Mouse (Mus musculus) forebrain, embryonic 13.5 days (tissue): Measurements from ENCODE around the gene Hist1h2an. TPM values are rescaled to one million over a fixed set of nuclear protein-coding genes. Genes with fewer than 3 reads are reported as not detected.
"Not testable (repeated sequence)": the region's sequence is repeated elsewhere in the genome, so short reads cannot be mapped to it uniquely, and the experiment has no call there.

Source experiments
- ATAC-seq: fragments of 200-750 bp; cut with Nextera tagmentation; 2 replicates; pipeline ENCODE4 v1.8.0; 2017
- H3K27ac ChIP-seq: fragments of 300-500 bp; sonication (generic); 2 replicates; pipeline ENCODE4 v1.5.1; 2015; ENCODE audit warnings: inconsistent platforms, mild to moderate bottlenecking, moderate library complexity
- H3K27me3 ChIP-seq: fragments of 300-500 bp; sonication (generic); 2 replicates; pipeline ENCODE4 v1.6.1; 2015; ENCODE audit warnings: mild to moderate bottlenecking, inconsistent platforms
- H3K36me3 ChIP-seq: fragments of 300-500 bp; sonication (generic); 2 replicates; pipeline ENCODE4 v1.6.1; 2015; ENCODE audit warnings: mild to moderate bottlenecking, inconsistent platforms; ENCODE audit not compliant: poor library complexity, severe bottlenecking
- H3K4me1 ChIP-seq: fragments of 300-500 bp; sonication (generic); 2 replicates; pipeline ENCODE4 v1.6.1; 2015; ENCODE audit warnings: inconsistent platforms
- H3K4me2 ChIP-seq: fragments of 300-500 bp; sonication (generic); 2 replicates; pipeline ENCODE4 v1.6.1; 2015; ENCODE audit warnings: inconsistent platforms, mild to moderate bottlenecking, moderate library complexity
- H3K4me3 ChIP-seq: fragments of 300-500 bp; sonication (generic); 2 replicates; pipeline ENCODE4 v1.5.1; 2015; ENCODE audit warnings: mild to moderate bottlenecking, inconsistent platforms
- H3K9ac ChIP-seq: fragments of 300-500 bp; sonication (generic); 2 replicates; pipeline ENCODE4 v1.6.1; 2015; ENCODE audit warnings: mild to moderate bottlenecking, inconsistent platforms
- H3K9me3 ChIP-seq: fragments of 300-500 bp; sonication (generic); replicated peaks from 2 replicates; pipeline ENCODE4 v1.6.1; 2016; ENCODE audit warnings: inconsistent platforms
- WGBS: fragments of 180-500 bp; shearing (Covaris S2); methylation state at CpG from one replicate; pipeline ENCODE4 v1.1.7; 2015; 5-methylcytosine and 5-hydroxymethylcytosine counted together
- microRNA-seq: library from miRNA; unstranded; fragments of <30 nt; microRNA quantifications from one replicate; pipeline ENCODE4, GENCODE M21; 2016
- polyA plus RNA-seq: library from polyadenylated mRNA; unstranded; fragments of >200 nt; fragmentation: Nextera tagmentation; extraction: Ambion mirVana; gene quantifications from 2 replicates; pipeline ENCODE4 v1.2.1, GENCODE M21; 2015

The Hist1h2an gene
- polyA plus RNA-seq, 1 experiment from 2014 or later: 12.8 TPM

GRCm38 (mm10) chr13:21750159-21751017 is 36.6 kb downstream of the Hist1h2an start, which contains the start of gene Hist1h4k:
TSS of gene Hist1h4k (minus strand) at chr13:21750505.
- not testable (repeated sequence) for H3K36me3 ChIP-seq, H3K27me3 ChIP-seq, H3K9me3 ChIP-seq
- H3K4me1 ChIP-seq: peaks cover 40% of the 10 kb centered on the region
- peak within 1 kb of the TSS; percentile 62 for H3K4me3 ChIP-seq
- peak; percentile 86 for ATAC-seq
- H3K27ac ChIP-seq: peak within 1 kb of the TSS; percentile 96
- H3K4me2 ChIP-seq: peak within 1 kb of the TSS; percentile 84
- peak within 1 kb of the TSS; percentile 82 for H3K9ac ChIP-seq
- under 1% methylated on average over 41 of the region's 56 CpGs for WGBS

DNA sequence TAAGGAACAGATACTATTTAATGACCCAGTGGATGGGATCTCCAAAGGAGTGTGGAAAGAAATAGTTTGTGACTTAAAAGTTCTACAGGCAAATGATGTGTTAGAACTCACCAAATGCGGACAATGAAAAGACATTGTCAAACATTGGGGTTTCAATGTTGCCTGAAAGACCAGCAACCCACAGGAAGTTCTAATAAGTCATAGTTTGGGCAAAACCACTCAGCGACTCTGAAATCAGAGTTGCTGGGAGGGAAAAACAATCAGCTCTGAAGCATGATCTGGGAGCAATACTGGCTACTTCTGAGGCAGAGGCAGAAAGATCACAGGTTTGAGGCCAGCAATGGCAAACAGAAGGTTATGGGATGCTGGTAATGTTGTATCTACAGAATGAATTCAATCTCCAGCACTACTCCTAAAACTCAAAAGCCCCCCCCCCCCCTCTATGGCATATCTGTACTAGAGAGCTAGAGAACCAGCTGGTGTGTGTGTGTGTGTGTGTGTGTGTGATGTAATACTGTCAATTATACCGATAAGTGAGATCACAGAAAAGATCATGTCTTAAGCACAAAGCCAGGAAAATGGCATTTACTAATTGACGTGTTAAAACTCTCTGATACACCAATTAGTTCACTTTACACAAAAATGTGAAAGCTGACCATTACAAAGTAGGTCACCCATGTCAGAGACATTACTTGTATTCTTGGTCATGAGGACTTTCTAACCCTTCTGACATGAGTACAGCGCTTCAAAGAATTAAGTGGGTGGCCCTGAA is 37.4 kb downstream of the Hist1h2an start:
- Histone ChIP-seq H3K36me3 (no peaks in the 10 kb centered on the region), H3K9ac (peak overlapping the region; percentile 82), H3K4me3 (peak overlapping the region; percentile 62), H3K27me3 (no peaks in the 10 kb centered on the region), H3K27ac (peak overlapping the region; percentile 95), H3K4me1 (peaks cover 35% of the 10 kb centered on the region), H3K4me2 (peak overlapping the region; percentile 84), H3K9me3 (no peaks in the 10 kb centered on the region)
- WGBS: 3% methylated on average over 5 of the region's 5 CpGs
- ATAC-seq: no peak

- WGBS: 90% methylated on average over 1 of the region's 1 CpGs
- Histone ChIP-seq H3K27me3 (no peaks in the 10 kb centered on the region), H3K27ac (no peak overlapping the region), H3K9ac (no peak overlapping the region), H3K36me3 (no peaks in the 10 kb centered on the region), H3K4me2 (no peak overlapping the region), H3K9me3 (no peaks in the 10 kb centered on the region), H3K4me1 (peaks cover 21% of the 10 kb centered on the region), H3K4me3 (no peak overlapping the region)
- ATAC-seq: no peak
These were observed 42.0 kb downstream of the Hist1h2an start for GRCm38 (mm10) chr13:21745006-21745405.

Small RNA genes within 50 kb of the gene (microRNA-seq; reads per million reads assigned to microRNA genes)
- not detected for gene Gm19658
- not detected for gene Gm44346
- gene Gm44454: not detected
- gene Gm44466: not detected

Other genes with a start within 250 kb of the Hist1h2an start
- 0.17 and 0.33 TPM in 2 replicates for gene Olfr1366, start 244.4 kb downstream of the Hist1h2an start, polyA plus RNA-seq
- gene Olfr1535, start 227.3 kb downstream of the Hist1h2an start, polyA plus RNA-seq: not detected in 2 replicates
- not detected in 2 replicates for gene Olfr1364, start 205.5 kb downstream of the Hist1h2an start, polyA plus RNA-seq
- not detected in 2 replicates for gene Olfr1362, start 173.2 kb downstream of the Hist1h2an start, polyA plus RNA-seq
- not detected in 2 replicates for gene Olfr11, start 144.7 kb downstream of the Hist1h2an start, polyA plus RNA-seq
- not detected in 2 replicates for gene Olfr1361, start 123.8 kb downstream of the Hist1h2an start, polyA plus RNA-seq
- gene Olfr1360, start 109.8 kb downstream of the Hist1h2an start, polyA plus RNA-seq: not detected in 2 replicates
- not detected in 2 replicates for gene Olfr1359, start 89.1 kb downstream of the Hist1h2an start, polyA plus RNA-seq
- 1.7 and 4.8 TPM in 2 replicates for gene Hist1h2bl, start 71.1 kb downstream of the Hist1h2an start, polyA plus RNA-seq
- 23.7 and 32.4 TPM in 2 replicates for gene Hist1h2ai, start 70.8 kb downstream of the Hist1h2an start, polyA plus RNA-seq
- gene Hist1h3h, start 69.6 kb downstream of the Hist1h2an start, polyA plus RNA-seq: 23.7 and 35.3 TPM in 2 replicates
- 5.9 and 6.9 TPM in 2 replicates for gene Hist1h2bm, start 65.2 kb downstream of the Hist1h2an start, polyA plus RNA-seq
- 1.3 and 1.9 TPM in 2 replicates for gene Hist1h4j, start 52.2 kb downstream of the Hist1h2an start, polyA plus RNA-seq
- 6.9 and 11.1 TPM in 2 replicates for gene Hist1h4k, start 36.7 kb downstream of the Hist1h2an start, polyA plus RNA-seq
- 49.6 and 61.0 TPM in 2 replicates for gene Hist1h2ak, start 33.4 kb downstream of the Hist1h2an start, polyA plus RNA-seq
- gene Hist1h2bn, start 33.1 kb downstream of the Hist1h2an start, polyA plus RNA-seq: 4.0 and 8.4 TPM in 2 replicates
- 37.1 and 38.4 TPM in 2 replicates for gene Hist1h1b, start 6.6 kb downstream of the Hist1h2an start, polyA plus RNA-seq
- 166 and 192 TPM in 2 replicates for gene Hist1h3i, start 3.8 kb downstream of the Hist1h2an start, polyA plus RNA-seq
- 2.1 and 2.3 TPM in 2 replicates for gene Hist1h2bp, start 243 bp upstream of the Hist1h2an start, polyA plus RNA-seq
- 24.9 and 25.3 TPM in 2 replicates for gene Hist1h2bq, start 23.0 kb upstream of the Hist1h2an start, polyA plus RNA-seq
- gene Hist1h2ao, start 23.2 kb upstream of the Hist1h2an start, polyA plus RNA-seq: 1.9 TPM in 1 of 2 replicates, not detected in the other
- not detected in 2 replicates for gene Hist1h4m, start 24.5 kb upstream of the Hist1h2an start, polyA plus RNA-seq
- gene Hist1h4n, start 45.0 kb upstream of the Hist1h2an start, polyA plus RNA-seq: 12.8 and 20.2 TPM in 2 replicates
- gene Hist1h2ap, start 46.3 kb upstream of the Hist1h2an start, polyA plus RNA-seq: 4,205 and 5,125 TPM in 2 replicates
- gene Hist1h2br, start 46.5 kb upstream of the Hist1h2an start, polyA plus RNA-seq: 24.7 and 27.2 TPM in 2 replicates
- gene Zfp184, start 157.9 kb upstream of the Hist1h2an start, polyA plus RNA-seq: 25.4 and 29.2 TPM in 2 replicates
- 0.09 TPM in 1 of 2 replicates, not detected in the other for gene Pom121l2, start 194.0 kb upstream of the Hist1h2an start, polyA plus RNA-seq
- gene Prss16, start 222.5 kb upstream of the Hist1h2an start, polyA plus RNA-seq: not detected in 2 replicates
- 2.8 and 10.7 TPM in 2 replicates for gene Hist1h2ah, start 248.3 kb upstream of the Hist1h2an start, polyA plus RNA-seq
- gene Hist1h2bk, start 248.7 kb upstream of the Hist1h2an start, polyA plus RNA-seq: 7.5 and 10.3 TPM in 2 replicates